Mouse (Mus musculus): ENCODE data around the gene Olfr370.

- no peak for TF ChIP-seq ZNF384 (IDR thresholded peaks at IDR 0.05; ENCODE audit: low read depth, low read length)
- no peak for TF ChIP-seq HCFC1 (IDR thresholded peaks at IDR 0.05; ENCODE audit: borderline replicate concordance, insufficient read depth, low read length)
- TF ChIP-seq MAFK (IDR thresholded peaks at IDR 0.05; ENCODE audit: insufficient read depth, low read depth, low read length) = no peak
- no peak for TF ChIP-seq CHD2 (IDR thresholded peaks at IDR 0.05; ENCODE audit: low read depth, low read length)
Measured at GRCm38 (mm10) chr8:83568128-83568527, 32.5 kb downstream of the Olfr370 start.
